Mouse (Mus musculus): ENCODE data around the gene 0610010F05Rik.
A peak's percentile ranks its signal among the peaks of the same experiment; 100 is the strongest.
"Not testable (repeated sequence)": the region's sequence is repeated elsewhere in the genome, so short reads cannot be mapped to it uniquely, and the experiment has no call there.

The 0610010F05Rik gene

DNA sequence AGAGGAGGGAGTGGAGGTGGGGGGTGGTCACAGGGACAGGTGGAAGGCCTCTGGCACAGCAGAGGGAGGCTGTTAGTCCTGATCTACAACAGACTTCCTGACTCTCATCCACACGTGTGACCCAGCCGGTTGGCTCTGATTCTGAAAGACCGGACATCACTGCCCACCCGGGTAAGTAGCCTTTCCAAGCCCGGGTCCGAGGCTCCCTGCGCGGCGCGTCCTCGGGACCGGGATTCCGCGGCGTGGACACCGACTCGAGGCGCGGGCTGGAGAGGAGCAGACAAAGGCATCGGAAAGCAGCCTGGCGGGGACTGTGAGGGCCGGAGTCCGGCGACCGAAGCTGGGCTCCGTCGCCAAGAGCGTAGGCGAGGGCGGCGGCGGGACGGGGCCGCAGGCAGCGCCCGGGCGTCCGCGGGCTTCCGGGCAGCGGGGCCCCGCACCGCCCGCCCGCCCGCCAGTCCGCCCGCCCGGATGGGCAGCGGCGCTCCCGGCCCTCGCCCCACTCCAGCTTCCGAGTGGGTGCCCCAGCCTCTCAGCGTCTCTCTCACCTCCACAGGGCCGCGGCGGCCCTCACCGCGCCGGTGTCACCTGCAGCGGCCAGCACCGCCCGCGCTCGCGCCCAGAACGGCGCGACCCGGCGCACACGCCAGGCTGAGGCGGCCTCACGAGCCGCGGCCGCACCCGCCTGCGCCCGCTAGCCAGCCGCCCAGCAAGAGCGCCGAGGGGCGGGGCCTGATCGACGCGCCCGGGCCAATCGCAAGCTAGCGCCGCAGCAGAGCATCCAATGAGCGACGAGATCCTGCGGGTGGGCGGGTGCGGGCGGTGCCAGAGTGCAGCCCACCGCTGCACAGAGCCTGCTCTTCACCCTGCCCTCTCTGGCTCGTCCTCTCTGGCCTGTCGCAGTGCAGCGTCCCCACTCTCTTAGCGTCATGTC lies at the start of gene 0610010F05Rik:
TSS of gene 0610010F05Rik (minus strand) at position 695 of the 934 bp plus-strand sequence.
- peak; percentile 86 to 90 for DNase-seq

DNA sequence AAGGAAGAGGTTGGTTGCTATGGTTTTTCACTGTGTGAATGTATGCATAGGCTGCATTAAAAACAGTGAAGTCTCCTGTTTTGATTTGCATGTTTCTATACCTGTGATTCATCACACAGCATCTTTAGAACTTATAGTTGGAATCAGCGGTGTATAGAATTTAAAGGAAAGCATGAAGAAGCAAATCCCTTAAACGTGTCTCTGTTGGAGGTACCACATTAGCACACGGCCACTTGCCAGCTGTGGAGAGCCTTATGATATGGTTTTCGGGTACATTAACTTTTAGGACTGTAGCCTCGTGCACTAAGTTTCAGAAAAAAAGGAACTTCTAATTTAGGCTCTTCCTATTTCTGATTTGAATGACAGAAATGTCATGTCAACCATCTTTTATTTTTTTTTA lies 49.1 kb upstream of the 0610010F05Rik start:
- no peak for DNase-seq

DNA sequence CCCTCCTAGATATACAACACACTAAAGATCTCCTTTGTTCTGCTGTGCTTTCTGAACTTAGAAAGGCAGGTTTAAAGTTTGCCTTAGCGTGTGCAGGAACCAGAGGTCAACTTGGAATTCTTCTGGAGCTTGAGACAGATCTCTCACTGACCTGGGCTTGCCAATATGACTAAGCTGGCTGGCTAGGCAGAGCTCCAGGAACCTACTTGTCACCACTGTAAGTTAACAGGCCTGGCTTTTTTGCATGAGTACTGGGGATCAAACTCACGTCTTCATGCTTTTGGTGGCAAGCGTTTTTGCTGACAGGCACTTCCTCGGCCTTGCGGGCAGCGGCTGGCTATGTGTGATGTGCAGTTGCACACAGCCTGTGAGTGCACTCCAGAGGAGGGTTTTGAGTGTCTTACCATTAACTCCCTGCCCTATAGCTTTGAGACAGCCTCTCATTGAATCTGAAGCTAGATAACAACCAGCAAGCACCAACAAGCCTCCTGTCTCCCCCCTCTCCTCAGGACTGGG lies 47.1 kb upstream of the 0610010F05Rik start:
- DNase-seq: no peak

DNA sequence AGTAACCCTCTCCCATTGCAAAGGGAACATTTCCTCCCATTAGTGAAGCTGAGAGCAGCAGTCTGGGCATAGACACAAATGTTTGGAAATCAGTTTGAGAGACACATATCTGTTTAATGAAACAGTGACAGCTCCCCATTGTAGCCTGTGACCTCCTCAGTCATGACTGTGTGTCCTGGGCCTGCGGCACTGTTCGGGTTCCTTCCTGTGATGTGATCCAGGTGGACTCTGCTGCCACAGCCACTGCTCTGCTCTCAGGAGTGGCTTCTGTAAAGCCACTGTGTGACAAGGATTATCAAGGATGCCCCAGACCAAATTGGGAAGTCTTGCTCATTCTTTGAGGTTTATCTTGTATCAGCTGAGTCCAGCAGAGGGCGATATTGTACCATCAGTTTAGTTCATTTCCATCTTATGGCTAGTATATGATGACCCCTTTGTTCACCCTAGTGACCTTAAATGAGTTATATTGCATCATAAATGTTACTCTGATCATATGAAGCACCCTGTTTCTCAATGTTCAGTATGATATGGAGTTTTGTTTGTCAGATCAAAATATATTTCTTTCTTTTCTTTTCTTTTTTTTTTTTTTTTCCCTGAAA lies 45.7 kb upstream of the 0610010F05Rik start:
- DNase-seq: peak; percentile 57 to 79

DNA sequence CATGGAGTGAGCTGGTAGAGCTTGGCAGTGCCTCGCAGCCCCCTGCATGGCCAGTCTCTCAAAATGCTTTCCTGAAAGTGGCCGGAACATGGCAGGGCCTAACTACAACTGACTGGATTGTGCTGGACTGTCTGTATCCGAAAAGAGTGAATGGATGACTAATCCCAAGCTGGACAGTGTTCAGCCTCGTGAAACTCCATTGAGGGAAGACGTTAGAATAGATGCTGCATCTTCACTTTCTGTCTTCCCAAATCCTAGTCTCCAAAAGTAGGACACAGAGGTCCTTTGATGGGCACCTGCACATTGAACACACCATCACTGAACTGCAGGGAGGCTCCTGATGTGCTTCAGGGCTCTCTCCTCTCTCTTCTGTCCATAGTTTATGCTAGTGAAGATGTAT lies 42.7 kb upstream of the 0610010F05Rik start:
- DNase-seq: no peak

DNA sequence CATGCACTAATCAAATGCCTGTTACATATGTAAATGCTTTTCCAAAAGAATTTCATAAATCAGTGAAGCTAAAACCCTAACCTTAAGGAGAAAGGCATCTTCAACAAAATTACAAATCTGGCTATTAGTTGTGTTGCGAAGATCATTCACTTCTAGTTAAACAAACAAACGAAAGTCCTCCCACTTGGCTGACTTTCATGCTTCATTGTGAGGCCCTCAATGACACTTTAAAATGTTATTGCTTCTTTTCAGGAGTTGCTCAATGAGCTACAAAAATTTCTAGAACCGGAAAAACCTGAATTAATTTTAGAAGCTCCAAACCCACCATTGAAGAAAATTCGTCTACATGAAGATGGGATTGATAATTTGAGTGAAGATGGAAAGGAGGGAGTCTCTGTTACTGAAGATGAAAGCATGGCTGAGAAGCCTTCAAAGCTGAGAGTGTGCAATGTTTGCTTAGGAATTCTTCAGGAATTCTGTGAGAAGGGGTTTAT lies 38.9 kb upstream of the 0610010F05Rik start:
- DNase-seq: no peak

DNA sequence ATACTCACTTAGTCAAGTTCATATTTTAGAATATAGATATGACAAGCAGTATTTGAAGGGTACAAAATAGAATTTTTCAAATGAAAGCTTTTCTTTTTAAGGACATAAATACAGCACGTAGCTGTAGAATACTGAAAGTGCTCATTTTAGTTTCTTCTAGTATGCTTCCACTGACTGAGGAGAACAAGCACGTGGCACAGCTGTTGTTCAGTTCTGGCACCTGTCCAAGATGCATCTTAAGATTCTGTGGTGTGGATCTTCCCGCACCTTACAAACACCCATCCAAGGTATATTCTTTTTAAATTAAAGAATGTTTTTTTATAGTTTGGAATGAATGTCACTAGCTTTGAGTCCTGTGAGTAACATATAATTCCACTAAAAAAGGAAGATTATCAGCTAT lies 33.7 kb upstream of the 0610010F05Rik start:
- peak; percentile 26 to 37 for DNase-seq

DNA sequence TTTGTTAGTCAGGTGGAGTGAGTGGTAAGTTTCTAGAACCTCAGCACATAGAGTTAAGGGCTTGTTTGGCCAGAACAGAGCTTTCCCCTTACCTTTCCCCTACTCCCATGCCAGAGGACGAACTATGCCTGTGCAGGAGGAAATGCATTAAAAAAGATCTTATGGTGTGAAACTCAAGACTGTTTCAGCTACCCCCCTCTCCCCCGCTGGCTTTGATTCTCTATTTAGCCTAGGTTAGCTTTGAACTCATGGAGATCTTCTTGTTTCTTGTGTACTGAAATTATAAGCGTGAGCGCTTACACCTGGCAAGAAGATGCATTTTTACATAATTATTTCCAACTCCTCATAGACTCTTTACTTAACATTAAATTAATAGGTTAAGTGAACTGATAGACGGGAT lies 33.1 kb upstream of the 0610010F05Rik start:
- no peak for DNase-seq

DNA sequence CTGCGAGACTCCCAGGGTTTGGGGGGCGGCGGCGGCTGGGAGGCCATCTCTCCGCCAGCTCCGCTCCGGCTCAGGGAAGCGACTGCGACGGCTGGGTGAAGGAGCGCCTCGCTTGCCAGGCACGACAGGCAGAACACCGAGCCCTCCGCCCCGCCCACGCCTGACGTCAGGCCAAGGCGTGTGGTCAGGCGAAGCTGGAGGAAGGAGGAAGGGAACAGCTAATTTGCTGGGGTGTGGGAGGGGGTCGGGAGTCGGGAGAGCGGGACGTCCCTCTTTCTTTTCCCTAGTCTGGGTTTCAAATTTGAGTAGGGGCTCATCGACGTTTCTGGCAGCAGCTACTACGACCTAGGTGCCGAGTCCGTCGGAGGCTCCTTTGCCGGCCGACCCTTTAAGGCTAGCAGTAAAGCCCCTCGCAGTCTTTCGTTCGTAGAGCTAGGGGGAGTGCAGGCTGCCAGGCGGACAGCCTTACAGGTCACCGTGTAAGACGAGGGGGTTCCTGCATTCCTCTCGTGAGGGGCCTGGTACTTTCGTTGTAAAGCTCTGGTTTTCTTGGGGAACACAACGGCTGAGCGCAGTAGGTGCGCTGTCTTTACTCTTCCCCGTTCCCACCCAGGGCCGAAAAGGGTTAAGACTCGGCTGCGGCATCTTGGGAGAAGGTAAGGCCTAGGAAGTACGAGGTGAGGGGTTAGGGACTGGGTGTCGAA lies 32.5 kb upstream of the 0610010F05Rik start, which contains the start of gene Pex13:
TSS of gene Pex13 (minus strand) at position 162 of the 704 bp plus-strand sequence.
- peak; percentile 94 to 96 for DNase-seq

DNA sequence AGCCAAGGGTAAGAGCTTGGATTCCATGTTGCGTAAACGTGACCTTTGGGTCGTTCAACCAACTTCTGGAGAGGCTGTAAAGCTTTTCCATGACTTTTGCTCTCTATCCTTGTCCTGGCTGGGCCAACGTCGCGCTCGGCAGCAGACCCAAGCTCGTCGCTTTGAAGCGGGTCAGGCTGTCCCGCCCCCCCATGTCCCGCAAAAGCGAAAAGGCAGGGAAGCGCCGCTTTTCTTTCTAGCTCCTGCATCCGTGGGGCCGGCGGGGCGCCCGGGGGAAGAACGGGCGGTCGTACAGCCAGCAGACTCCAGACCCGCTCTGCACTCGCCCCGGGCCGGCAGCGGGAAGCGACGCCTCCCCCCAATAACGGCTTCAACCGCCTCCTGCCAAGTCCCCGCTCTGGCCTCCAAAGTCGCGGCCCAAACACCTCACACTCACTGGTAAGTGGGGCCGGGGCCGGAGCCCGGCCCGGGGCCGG lies 31.9 kb upstream of the 0610010F05Rik start, which contains the start of gene Pus10:
TSS of gene Pus10 (plus strand) at position 364 of the 476 bp plus-strand sequence.
- DNase-seq: peak; percentile 74 to 80

DNA sequence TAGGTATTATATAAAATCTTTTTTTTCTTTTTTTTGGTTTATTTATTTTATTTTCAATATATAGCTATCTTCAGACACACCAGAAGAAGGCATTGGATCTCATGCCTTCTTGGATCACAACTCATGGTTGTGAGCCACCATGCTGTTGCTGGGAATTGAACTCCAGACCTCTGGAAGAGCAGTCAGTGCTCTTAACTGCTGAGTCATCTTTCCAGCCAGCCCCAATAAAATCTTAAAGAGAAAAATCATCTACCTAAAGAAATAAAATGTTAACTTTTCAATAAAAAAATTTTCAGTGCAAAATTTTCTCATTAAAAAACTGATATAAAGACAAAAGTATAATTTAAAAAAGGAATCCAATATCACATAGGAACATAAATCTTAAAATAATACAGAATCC lies 30.8 kb upstream of the 0610010F05Rik start:
- DNase-seq: no peak

DNA sequence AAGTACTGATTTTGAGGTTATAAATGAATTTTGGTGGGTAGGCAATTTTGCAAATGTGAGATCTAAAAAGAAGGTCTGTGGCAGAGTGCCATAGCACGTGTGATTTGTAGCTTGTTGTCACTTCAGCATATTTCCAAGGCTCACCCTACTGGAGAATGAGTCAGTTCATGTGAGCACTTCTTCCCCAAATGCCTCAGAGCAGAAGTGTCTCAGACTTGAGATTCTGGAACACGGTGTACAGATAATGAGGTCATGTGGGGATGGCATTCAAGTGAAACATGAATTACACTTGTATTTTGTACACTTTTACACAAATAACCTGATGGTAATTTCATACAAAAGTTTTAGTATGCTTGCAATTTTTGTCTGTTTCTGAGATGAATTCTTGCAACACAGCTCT lies 24.4 kb upstream of the 0610010F05Rik start:
- no peak for DNase-seq

DNA sequence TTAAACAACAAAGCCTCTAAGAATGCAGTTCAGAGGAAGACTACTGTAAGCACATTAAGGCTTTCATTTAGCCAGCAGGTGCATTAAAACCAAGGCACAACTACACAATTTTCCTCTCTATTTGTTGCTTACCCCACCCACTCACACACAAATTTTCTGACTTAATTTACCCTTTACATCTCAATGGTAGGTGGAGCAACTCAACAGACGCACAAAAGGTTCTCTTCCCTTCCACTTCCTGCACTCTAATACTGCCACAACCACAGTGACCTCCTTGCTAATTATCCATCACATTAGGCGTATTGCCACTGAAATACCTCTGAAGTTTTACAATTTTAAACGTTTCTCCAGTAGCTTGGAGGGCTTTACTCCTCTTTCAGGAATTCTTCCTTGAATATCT lies 20.2 kb upstream of the 0610010F05Rik start:
- DNase-seq: no peak

DNA sequence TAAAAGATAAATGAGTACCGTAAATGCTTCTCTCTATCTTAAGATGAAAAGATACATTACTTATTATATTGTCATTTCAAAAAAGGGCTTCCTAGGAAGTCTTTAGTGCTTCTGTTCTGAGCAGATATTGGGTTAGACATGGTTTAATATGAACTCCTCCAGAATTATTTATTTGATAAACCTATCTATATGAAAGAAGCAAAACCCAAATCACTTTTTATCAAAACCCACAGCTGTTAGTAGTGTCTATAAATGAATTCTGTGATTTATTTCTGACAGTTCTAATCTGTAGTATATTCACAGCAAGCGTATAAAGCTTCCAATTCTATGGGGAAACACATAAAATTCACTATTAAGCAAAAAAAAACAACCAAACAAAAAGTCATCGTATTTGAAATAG lies 14.4 kb upstream of the 0610010F05Rik start:
- DNase-seq: no peak

DNA sequence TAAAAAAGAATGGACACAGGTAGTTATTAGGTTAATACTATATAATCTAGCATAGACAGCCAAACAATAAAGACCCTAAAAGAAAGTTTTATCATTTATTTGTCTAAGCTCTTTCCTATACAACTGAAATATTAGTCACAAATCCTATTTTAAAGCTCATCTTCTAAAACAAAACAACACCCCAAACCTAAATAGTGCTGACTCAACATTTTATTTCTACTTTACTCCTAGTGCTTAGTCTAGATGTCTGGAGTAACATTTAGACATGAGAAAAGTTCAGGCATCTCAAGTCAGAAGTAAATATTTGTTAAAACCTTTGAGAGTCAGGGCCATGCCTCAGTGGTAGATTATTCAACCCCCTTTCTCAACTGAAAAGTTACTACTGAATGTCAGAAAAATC lies 14.0 kb upstream of the 0610010F05Rik start:
- DNase-seq: no peak

DNA sequence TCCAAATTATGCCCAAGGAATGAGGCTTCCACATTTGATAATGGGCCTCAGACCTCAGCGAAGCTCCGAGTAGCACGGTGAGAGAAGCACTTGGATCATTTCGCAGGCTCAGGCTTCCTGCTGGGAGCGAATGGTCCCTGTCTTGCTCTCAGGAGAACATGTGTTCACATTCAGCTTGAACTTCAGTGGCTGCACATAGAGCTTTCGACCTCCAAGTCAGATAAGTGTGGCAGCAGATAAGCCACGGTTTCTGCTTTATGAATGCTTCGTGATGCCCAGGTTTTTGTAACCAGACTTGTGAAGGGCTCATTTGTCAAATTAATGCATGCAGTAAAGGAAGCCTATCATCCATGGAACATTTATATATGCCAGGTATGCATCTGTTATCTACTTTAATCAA lies 1.1 kb upstream of the 0610010F05Rik start:
- no peak for DNase-seq

DNA sequence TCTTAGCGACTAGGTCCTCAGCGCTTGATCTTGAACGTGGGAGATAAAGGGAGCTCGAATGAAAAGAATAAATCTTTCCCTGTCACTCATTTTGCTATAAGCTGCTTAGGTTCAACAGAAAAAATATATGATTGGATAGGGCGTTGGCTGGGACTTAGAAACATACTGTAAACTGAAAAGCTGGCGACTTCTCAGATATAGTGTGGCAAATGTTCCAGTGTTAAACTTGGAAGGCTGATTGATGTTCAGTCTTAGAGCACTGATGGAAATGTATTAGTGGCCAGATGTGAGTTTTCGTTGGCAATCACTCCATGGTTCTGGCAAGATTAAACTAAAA lies 408 bp upstream of the 0610010F05Rik start:
- DNase-seq: no peak

DNA sequence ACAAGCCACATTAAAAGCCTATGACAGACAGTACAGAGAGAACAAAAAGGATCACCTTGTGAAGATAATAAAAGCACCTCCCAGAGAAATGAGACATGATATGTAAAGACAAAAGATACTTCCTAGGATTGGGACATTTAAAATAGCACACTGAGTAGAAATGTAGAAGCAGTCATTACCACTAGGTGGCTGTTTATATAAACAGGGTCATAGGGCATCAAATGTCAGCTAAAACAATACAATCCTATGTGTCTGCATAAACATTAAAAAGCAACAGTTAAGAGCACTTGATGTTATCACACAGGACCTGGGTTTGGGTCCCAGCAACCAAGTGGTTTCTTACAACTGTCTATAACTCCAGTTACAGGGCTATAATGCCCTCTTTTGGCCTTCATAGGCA lies 2.8 kb downstream of the 0610010F05Rik start:
- DNase-seq: no peak

DNA sequence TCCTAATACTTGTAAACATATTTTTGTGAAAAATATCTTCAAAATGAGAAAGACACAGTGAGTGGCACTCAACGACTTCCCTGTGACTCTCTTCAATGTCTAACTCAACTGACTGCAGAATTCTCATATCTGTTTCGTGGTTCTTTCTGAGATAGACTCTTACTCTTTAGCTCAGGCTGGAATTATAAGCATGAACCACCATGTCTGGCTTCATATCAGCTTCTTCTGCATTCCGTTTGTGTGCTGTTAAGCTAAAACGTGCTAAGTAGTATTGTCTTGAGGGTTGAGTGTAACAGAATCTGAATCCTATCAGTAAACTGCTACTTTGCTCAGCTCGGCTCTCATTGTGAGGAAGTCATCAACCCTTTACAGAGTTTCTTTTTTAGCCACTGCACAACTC lies 14.4 kb downstream of the 0610010F05Rik start:
- no peak for DNase-seq

DNA sequence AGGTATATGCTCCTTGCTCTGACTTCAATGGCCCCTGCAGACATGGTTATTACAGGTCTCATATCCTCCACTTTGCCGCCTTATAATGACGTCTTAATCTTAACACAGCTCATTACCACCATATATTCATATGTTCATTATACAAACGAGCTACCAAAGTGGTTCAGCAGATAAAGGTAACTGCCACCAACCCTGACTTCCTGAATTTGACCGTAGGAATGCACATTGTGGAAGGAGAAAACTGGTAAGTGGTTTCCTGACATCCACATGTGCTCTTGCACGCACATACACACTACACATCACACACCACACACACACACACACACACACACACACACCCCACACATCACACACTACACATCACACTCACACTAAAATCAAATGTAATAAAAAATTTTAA lies 18.9 kb downstream of the 0610010F05Rik start:
- DNase-seq: no peak

DNA sequence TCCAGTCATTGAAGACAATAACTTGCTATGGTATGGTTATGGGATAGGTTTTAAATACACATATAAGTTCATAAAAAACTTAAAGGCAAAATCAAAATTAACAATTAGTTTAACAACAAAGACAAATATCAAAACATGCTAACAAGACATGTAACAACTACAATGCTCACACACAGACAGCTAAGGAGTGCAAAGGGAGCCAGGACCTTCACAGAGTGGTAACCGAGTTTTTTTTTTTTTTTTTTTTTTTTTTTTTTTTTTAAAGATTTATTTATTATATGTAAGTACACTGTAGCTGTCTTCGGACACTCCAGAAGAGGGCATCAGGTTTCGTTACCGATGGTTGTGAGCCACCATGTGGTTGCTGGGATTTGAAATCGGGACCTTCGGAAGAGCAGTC lies 26.1 kb downstream of the 0610010F05Rik start:
- not testable (repeated sequence) for DNase-seq

DNA sequence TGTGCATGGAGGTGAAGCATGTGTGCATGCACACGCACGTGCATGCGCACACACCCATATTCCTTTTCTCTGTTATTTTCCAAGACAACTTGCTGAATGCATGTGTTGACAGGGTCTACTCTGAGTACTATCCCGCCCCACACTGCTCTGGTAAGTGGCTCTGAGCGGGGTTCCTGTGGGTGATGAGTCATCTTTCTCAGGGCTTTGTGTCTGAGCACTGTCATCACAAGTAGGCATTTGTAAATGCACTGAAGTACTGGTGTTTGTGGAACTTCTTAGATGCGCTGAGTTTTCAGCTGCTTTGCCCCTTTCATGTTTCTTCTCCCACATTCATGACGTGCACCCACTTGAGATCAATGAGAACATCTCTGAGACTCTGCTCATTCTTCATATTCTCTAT lies 63.3 kb downstream of the 0610010F05Rik start:
- no peak for DNase-seq

DNA sequence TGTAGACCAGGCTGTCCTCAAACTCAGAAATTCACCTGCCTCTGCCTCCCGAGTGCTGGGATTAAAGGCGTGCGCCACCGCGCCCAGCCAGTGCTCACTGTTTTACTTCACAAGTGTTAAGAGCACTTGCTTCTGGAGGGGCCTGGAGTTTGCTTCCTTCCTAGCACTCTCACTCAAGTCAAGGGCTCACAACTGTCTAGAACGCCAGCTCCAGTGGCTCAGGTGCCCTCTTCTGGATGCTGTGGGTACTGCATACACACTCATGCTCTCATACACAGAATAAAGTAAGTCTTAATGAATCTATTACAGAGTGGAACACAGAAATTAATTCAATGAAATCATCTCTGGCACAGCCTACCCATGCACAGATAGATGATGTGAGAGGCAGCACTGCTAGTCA lies 67.7 kb downstream of the 0610010F05Rik start:
- DNase-seq: peak; percentile 69 to 91

All from kidney, postnatal 36 days (tissue).